Mouse (Mus musculus): ENCODE data around the gene Zfp108.

- no peak for TF ChIP-seq POLR2A (IDR thresholded peaks at IDR 0.05; ENCODE audit: control insufficient read depth, extremely low read depth, insufficient read depth, low read length, poor library complexity)
- TF ChIP-seq CTCF (IDR thresholded peaks at IDR 0.05; ENCODE audit: borderline replicate concordance, control insufficient read depth, extremely low read depth, insufficient read depth, low read length, poor library complexity): no peak
Observed at GRCm38 (mm10) chr7:24254633-24255474, at the start of gene Zfp108.

All from thymus, adult 2 months (tissue).